Mouse (Mus musculus) midbrain, embryonic 16.5 days (tissue): ENCODE data around the gene Ccl12. TPM values are rescaled to one million over a fixed set of nuclear protein-coding genes. Genes with fewer than 3 reads are reported as not detected.

Experiments used
- ATAC-seq: fragments of 200-750 bp; cut with Nextera tagmentation; 2 replicates; pipeline ENCODE4 v1.8.0; 2017; ENCODE audit warnings: moderate TSS enrichment
- H3K27ac ChIP-seq: fragments of 300-500 bp; sonication (generic); 2 replicates; pipeline ENCODE4 v1.5.1; 2014; ENCODE audit warnings: mild to moderate bottlenecking, low read length, mixed read lengths
- H3K27me3 ChIP-seq: fragments of 300-500 bp; sonication (generic); 2 replicates; pipeline ENCODE4 v1.6.1; 2014; ENCODE audit warnings: low read depth, low read length, mixed read lengths; ENCODE audit not compliant: control insufficient read depth, insufficient read depth
- H3K36me3 ChIP-seq: fragments of 300-500 bp; sonication (generic); 2 replicates; pipeline ENCODE4 v1.6.1; 2014; ENCODE audit warnings: mild to moderate bottlenecking, low read length, moderate library complexity, mixed read lengths; ENCODE audit not compliant: control insufficient read depth, insufficient read depth
- H3K4me1 ChIP-seq: fragments of 300-500 bp; sonication (generic); 2 replicates; pipeline ENCODE4 v1.6.1; 2014; ENCODE audit warnings: mild to moderate bottlenecking, low read length, mixed read lengths; ENCODE audit not compliant: control insufficient read depth, insufficient read depth
- H3K4me2 ChIP-seq: fragments of 300-500 bp; sonication (generic); 2 replicates; pipeline ENCODE4 v1.6.1; 2014; ENCODE audit warnings: mild to moderate bottlenecking, low read length, mixed read lengths
- H3K4me3 ChIP-seq: fragments of 300-500 bp; sonication (generic); 2 replicates; pipeline ENCODE4 v1.5.1; 2014; ENCODE audit warnings: low read depth, mild to moderate bottlenecking, low read length, moderate library complexity, mixed read lengths
- H3K9ac ChIP-seq: fragments of 300-500 bp; sonication (generic); 2 replicates; pipeline ENCODE4 v1.6.1; 2014; ENCODE audit warnings: low read depth, low read length, mixed read lengths
- H3K9me3 ChIP-seq: fragments of 300-500 bp; sonication (generic); replicated peaks from 2 replicates; pipeline ENCODE4 v1.6.1; 2014; ENCODE audit warnings: mild to moderate bottlenecking, low read length, mixed read lengths; ENCODE audit not compliant: control insufficient read depth, poor library complexity, severe bottlenecking
- WGBS: fragments of 180-500 bp; shearing (Covaris S2); extraction: QIAGEN DNeasy Blood & Tissue Kit; methylation state at CpG from one replicate; pipeline ENCODE4 v1.1.7; 2014; 5-methylcytosine and 5-hydroxymethylcytosine counted together
- polyA plus RNA-seq: library from polyadenylated mRNA; unstranded; fragments of >200 nt; fragmentation: Nextera tagmentation; extraction: Ambion mirVana; gene quantifications from 2 replicates; pipeline ENCODE4 v1.2.1, GENCODE M21; 2015

The Ccl12 gene
- 1.0 and 1.1 TPM in 2 replicates for polyA plus RNA-seq

GRCm38 (mm10) chr11:82101529-82101928 is at the start of gene Ccl12:
Ccl12 (plus strand) TSS chr11:82101845.
- H3K27ac ChIP-seq, result no peak within 1 kb of the TSS
- H3K4me2 ChIP-seq, result no peak within 1 kb of the TSS
- no peaks in the 10 kb centered on the region for H3K36me3 ChIP-seq
- no peak within 1 kb of the TSS for H3K9ac ChIP-seq
- no peaks in the 10 kb centered on the region for H3K9me3 ChIP-seq
- H3K27me3 ChIP-seq, result no peaks in the 10 kb centered on the region
- H3K4me3 ChIP-seq, result no peak within 1 kb of the TSS
- WGBS, result 78% methylated on average over 2 of the region's 2 CpGs
- ATAC-seq, result no peak
- H3K4me1 ChIP-seq, result no peaks in the 10 kb centered on the region

- ATAC-seq, result no peak
- no peaks in the 10 kb centered on the region for H3K9me3 ChIP-seq
- H3K9ac ChIP-seq, result no peak overlapping the region
- 94% methylated on average over 7 of the region's 7 CpGs for WGBS
- no peak overlapping the region for H3K4me3 ChIP-seq
- H3K4me2 ChIP-seq, result no peak overlapping the region
- no peaks in the 10 kb centered on the region for H3K27me3 ChIP-seq
- no peaks in the 10 kb centered on the region for H3K36me3 ChIP-seq
- H3K27ac ChIP-seq, result no peak overlapping the region
- H3K4me1 ChIP-seq, result no peaks in the 10 kb centered on the region
Observed at GRCm38 (mm10) chr11:82053849-82054248, 47.8 kb upstream of the Ccl12 start.

- no peak within 1 kb of the TSS for H3K4me3 ChIP-seq
- WGBS, result 83% methylated on average over 6 of the region's 6 CpGs
- H3K27me3 ChIP-seq, result no peaks in the 10 kb centered on the region
- H3K36me3 ChIP-seq, result no peaks in the 10 kb centered on the region
- no peak within 1 kb of the TSS for H3K9ac ChIP-seq
- H3K27ac ChIP-seq, result no peak within 1 kb of the TSS
- H3K4me1 ChIP-seq, result no peaks in the 10 kb centered on the region
- no peak for ATAC-seq
- H3K4me2 ChIP-seq, result no peak within 1 kb of the TSS
- H3K9me3 ChIP-seq, result no peaks in the 10 kb centered on the region
Observed at GRCm38 (mm10) chr11:82057646-82058045, 44.0 kb upstream of the Ccl12 start, which contains the start of gene Ccl11. Ccl11 (plus strand) TSS chr11:82057823.

GRCm38 (mm10) chr11:82062226-82062625 is 39.4 kb upstream of the Ccl12 start:
- 82% methylated on average over 3 of the region's 3 CpGs for WGBS
- H3K9me3 ChIP-seq, result no peaks in the 10 kb centered on the region
- no peak overlapping the region for H3K4me3 ChIP-seq
- no peak for ATAC-seq
- H3K4me1 ChIP-seq, result no peaks in the 10 kb centered on the region
- no peak overlapping the region for H3K9ac ChIP-seq
- no peak overlapping the region for H3K27ac ChIP-seq
- H3K27me3 ChIP-seq, result no peaks in the 10 kb centered on the region
- H3K4me2 ChIP-seq, result no peak overlapping the region
- no peaks in the 10 kb centered on the region for H3K36me3 ChIP-seq

- no peaks in the 10 kb centered on the region for H3K4me1 ChIP-seq
- no peak overlapping the region for H3K4me2 ChIP-seq
- WGBS, result 82% methylated on average over 2 of the region's 2 CpGs
- ATAC-seq, result no peak
- no peak overlapping the region for H3K4me3 ChIP-seq
- no peak overlapping the region for H3K27ac ChIP-seq
- no peak overlapping the region for H3K9ac ChIP-seq
- H3K36me3 ChIP-seq, result no peaks in the 10 kb centered on the region
- no peaks in the 10 kb centered on the region for H3K27me3 ChIP-seq
- no peaks in the 10 kb centered on the region for H3K9me3 ChIP-seq
Observed at GRCm38 (mm10) chr11:82063454-82063853, 38.2 kb upstream of the Ccl12 start.

GRCm38 (mm10) chr11:82066953-82067571 is 34.6 kb upstream of the Ccl12 start:
- no peak overlapping the region for H3K4me2 ChIP-seq
- WGBS, result 85% methylated on average over 7 of the region's 7 CpGs
- H3K4me3 ChIP-seq, result no peak overlapping the region
- H3K9me3 ChIP-seq, result no peaks in the 10 kb centered on the region
- no peak overlapping the region for H3K27ac ChIP-seq
- no peak overlapping the region for H3K9ac ChIP-seq
- H3K36me3 ChIP-seq, result no peaks in the 10 kb centered on the region
- no peak for ATAC-seq
- H3K27me3 ChIP-seq, result no peaks in the 10 kb centered on the region
- H3K4me1 ChIP-seq, result no peaks in the 10 kb centered on the region

GRCm38 (mm10) chr11:82071076-82071475 is 30.6 kb upstream of the Ccl12 start:
- Histone ChIP-seq H3K27me3 (no peaks in the 10 kb centered on the region), H3K4me1 (no peaks in the 10 kb centered on the region), H3K4me3 (no peak overlapping the region), H3K27ac (no peak overlapping the region), H3K4me2 (no peak overlapping the region), H3K36me3 (no peaks in the 10 kb centered on the region), H3K9ac (no peak overlapping the region), H3K9me3 (no peaks in the 10 kb centered on the region)
- no peak for ATAC-seq
- WGBS, result 72% methylated on average over 3 of the region's 3 CpGs

GRCm38 (mm10) chr11:82072374-82072773 is 29.3 kb upstream of the Ccl12 start:
- Histone ChIP-seq H3K36me3 (no peaks in the 10 kb centered on the region), H3K4me2 (no peak overlapping the region), H3K4me3 (no peak overlapping the region), H3K27me3 (no peaks in the 10 kb centered on the region), H3K4me1 (no peaks in the 10 kb centered on the region), H3K27ac (no peak overlapping the region), H3K9me3 (no peaks in the 10 kb centered on the region), H3K9ac (no peak overlapping the region)
- WGBS, result 72% methylated on average over 1 of the region's 1 CpGs
- no peak for ATAC-seq

- no peak overlapping the region for H3K4me2 ChIP-seq
- no peaks in the 10 kb centered on the region for H3K9me3 ChIP-seq
- no peak overlapping the region for H3K9ac ChIP-seq
- no peak overlapping the region for H3K4me3 ChIP-seq
- no peak for ATAC-seq
- WGBS, result 90% methylated on average over 3 of the region's 3 CpGs
- no peaks in the 10 kb centered on the region for H3K36me3 ChIP-seq
- no peak overlapping the region for H3K27ac ChIP-seq
- no peaks in the 10 kb centered on the region for H3K4me1 ChIP-seq
- H3K27me3 ChIP-seq, result no peaks in the 10 kb centered on the region
Observed at GRCm38 (mm10) chr11:82072984-82073383, 28.7 kb upstream of the Ccl12 start.
